Mouse (Mus musculus) cortical plate, adult 2 months (tissue): Measurements from ENCODE around the gene Gstm7.

Experiments used
- CTCF ChIP-seq: fragments of 200-500 bp; IDR thresholded peaks from 2 replicates; pipeline ENCODE4 v1.5.1; 2011; ENCODE audit warnings: mild to moderate bottlenecking, control low read depth, low read length; ENCODE audit not compliant: insufficient read depth; ENCODE audit errors: extremely low read depth
- POLR2A ChIP-seq: fragments of 200-500 bp; IDR thresholded peaks from 2 replicates; pipeline ENCODE4 v1.6.1; 2011; ENCODE audit warnings: mild to moderate bottlenecking, low read length, control low read depth; ENCODE audit not compliant: insufficient read depth; ENCODE audit errors: extremely low read depth

DNA sequence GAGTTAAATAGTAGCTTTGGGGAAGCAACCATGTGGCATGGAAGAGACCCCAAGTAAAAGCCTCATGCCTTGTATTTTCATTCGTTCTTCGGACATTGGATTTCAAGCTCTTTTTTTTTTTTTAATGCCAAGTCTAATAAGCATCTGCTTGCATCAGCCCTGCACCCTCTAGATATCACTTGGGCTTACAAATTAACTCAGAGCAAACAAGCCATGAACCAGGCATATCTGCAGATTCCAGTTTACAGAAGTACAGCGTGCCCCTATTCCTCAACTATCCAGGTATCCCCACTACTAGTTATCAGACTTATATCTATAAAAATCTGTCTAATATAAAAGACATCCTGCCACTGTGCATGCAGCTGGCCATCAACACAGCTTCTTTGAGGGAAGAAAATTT, 40.5 kb upstream of the Gstm7 start:
- TF ChIP-seq CTCF (no peak), POLR2A (no peak)
